Comparison of ENCODE assay signal across 8 mouse cellular contexts in the genomic region with DNA sequence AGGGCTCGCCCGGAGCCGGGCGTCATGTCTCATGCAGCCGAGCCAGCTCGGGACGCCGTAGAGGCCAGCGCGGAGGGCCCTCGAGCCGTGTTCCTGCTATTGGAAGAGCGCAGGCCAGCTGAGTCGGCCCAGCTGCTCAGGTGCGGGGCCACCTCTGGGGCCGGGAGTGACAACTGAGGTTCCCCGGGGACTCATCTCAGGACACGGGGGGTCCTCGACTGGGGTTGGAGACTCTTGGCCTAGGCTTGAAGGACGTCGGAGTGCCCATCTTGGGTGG. TPM values are rescaled to one million over a fixed set of nuclear protein-coding genes. Genes with fewer than 3 reads are reported as not detected.
DNase-seq lines count a peak whose midpoint lies in the region; ATAC-seq lines count a peak whose summit lies in the region.

No protein-coding gene starts in this region.

- no peak for DNase-seq in cerebellum, adult 9-10 months
- DNase-seq in adrenal gland, postnatal 14 days = no peak
- DNase-seq in ovary, postnatal 36 days (ENCODE audit: low spot score) = no peak

- peak overlapping the region; percentile 71 for H3K4me2 ChIP-seq in limb, embryonic 12.5 days
- peak overlapping the region; percentile 57 for H3K4me2 ChIP-seq in stomach, embryonic 14.5 days (replicated peaks; ENCODE audit: low read depth, low read length)

- peak overlapping the region; percentile 67 for H3K9ac ChIP-seq in limb, embryonic 12.5 days (replicated peaks)
- peak overlapping the region; percentile 63 for H3K9ac ChIP-seq in stomach, embryonic 14.5 days (replicated peaks; ENCODE audit: low read depth, low read length)

- no peaks in the 10 kb centered on the region for H3K9me3 ChIP-seq in megakaryocyte, embryonic 14.5 days
- H3K9me3 ChIP-seq in limb, embryonic 12.5 days = no peaks in the 10 kb centered on the region
- H3K9me3 ChIP-seq in stomach, embryonic 14.5 days (ENCODE audit: control insufficient read depth, low read depth, low read length) = no peaks in the 10 kb centered on the region

- H3K4me1 ChIP-seq in megakaryocyte, embryonic 14.5 days = peaks cover 34% of the 10 kb centered on the region
- H3K4me1 ChIP-seq in limb, embryonic 12.5 days (replicated peaks) = peaks cover 24% of the 10 kb centered on the region
- H3K4me1 ChIP-seq in stomach, embryonic 14.5 days (ENCODE audit: control insufficient read depth, insufficient read depth, low read length) = no peaks in the 10 kb centered on the region

- H3K27ac ChIP-seq in limb, embryonic 12.5 days = 0 out of 2 replicates have a peak overlapping the region, but pooled peaks have one; percentile 29
- peak overlapping the region; percentile 39; the same call in 1 of the 2 replicates for H3K27ac ChIP-seq in stomach, embryonic 14.5 days (ENCODE audit: low read length)

- peak overlapping the region; percentile 96 for H3K4me3 ChIP-seq in megakaryocyte, embryonic 14.5 days (replicated peaks)
- peak overlapping the region; percentile 64 for H3K4me3 ChIP-seq in limb, embryonic 12.5 days (replicated peaks)
- peak overlapping the region; percentile 57 for H3K4me3 ChIP-seq in stomach, embryonic 14.5 days (ENCODE audit: low read depth, low read length)

- H3K27me3 ChIP-seq in megakaryocyte, embryonic 14.5 days (replicated peaks) = no peaks in the 10 kb centered on the region
- H3K27me3 ChIP-seq in limb, embryonic 12.5 days = no peaks in the 10 kb centered on the region
- no peaks in the 10 kb centered on the region for H3K27me3 ChIP-seq in stomach, embryonic 14.5 days (ENCODE audit: control insufficient read depth, insufficient read depth, low read length)

- peak; percentile 22 for ATAC-seq in cerebellum, adult (ENCODE audit: insufficient number of reproducible peaks, low FRiP score, low TSS enrichment)
- ATAC-seq in megakaryocyte, adult 5-6 weeks (ENCODE audit: poor library complexity, severe bottlenecking) = no peak
- 0 out of 2 replicates have a peak, but pooled peaks have one; percentile 6 for ATAC-seq in limb, embryonic 12.5 days (ENCODE audit: insufficient number of reproducible peaks, insufficient read depth, low FRiP score, low TSS enrichment, low read depth)
- ATAC-seq in stomach, embryonic 14.5 days (ENCODE audit: insufficient number of reproducible peaks, insufficient read depth, low FRiP score, low read depth) = 0 out of 2 replicates have a peak, but pooled peaks have one; percentile 1

- H3K36me3 ChIP-seq in megakaryocyte, embryonic 14.5 days (replicated peaks; ENCODE audit: low read length) = peaks cover 27% of the 10 kb centered on the region
- H3K36me3 ChIP-seq in limb, embryonic 12.5 days = peaks cover 18% of the 10 kb centered on the region
- peaks cover 4% of the 10 kb centered on the region; the same call in 1 of the 2 replicates for H3K36me3 ChIP-seq in stomach, embryonic 14.5 days (ENCODE audit: control insufficient read depth, insufficient read depth, low read length)

- 18% methylated on average over 21 of the region's 21 CpGs for WGBS in limb, embryonic 12.5 days
- WGBS in stomach, embryonic 14.5 days = 19% methylated on average over 21 of the region's 21 CpGs

RNA-seq across cellular contexts. Expression of gene Tfe3, which starts 0.5 kb away (rescaled TPM):
- polyA plus RNA-seq in megakaryocyte, embryonic 14.5 days (2012; ENCODE audit: insufficient read depth, low replicate concordance) = 17.5 and 17.8 TPM in 2 replicates
- 45.9 and 54.6 TPM in 2 replicates for total RNA-seq in megakaryocyte, adult 5-6 weeks (2015)
- 22.3 and 39.4 TPM in 2 replicates for total RNA-seq in megakaryocyte, adult 5-6 weeks (2017)
- 27.7 and 30.4 TPM in 2 replicates for polyA plus RNA-seq in limb, embryonic 12.5 days (2016; fragmentation: Nextera tagmentation; extraction: Ambion mirVana)
- 20.9 and 22.3 TPM in 2 replicates for polyA plus RNA-seq in stomach, embryonic 14.5 days (2014; fragmentation: Nextera tagmentation; extraction: Ambion mirVana)
- 41.0 and 45.4 TPM in 2 replicates for total RNA-seq in adrenal gland, postnatal 14 days (2021)

RNA-seq across cellular contexts. Expression of gene Ccdc120, which starts 12.2 kb away (rescaled TPM):
- 8.5 and 31.6 TPM in 2 replicates for polyA plus RNA-seq in megakaryocyte, embryonic 14.5 days (2012; ENCODE audit: insufficient read depth, low replicate concordance)
- total RNA-seq in megakaryocyte, adult 5-6 weeks (2015) = not detected in 2 replicates
- total RNA-seq in megakaryocyte, adult 5-6 weeks (2017) = not detected in 2 replicates
- 22.5 and 24.8 TPM in 2 replicates for polyA plus RNA-seq in limb, embryonic 12.5 days (2016; fragmentation: Nextera tagmentation; extraction: Ambion mirVana)
- 18.5 and 24.6 TPM in 2 replicates for polyA plus RNA-seq in stomach, embryonic 14.5 days (2014; fragmentation: Nextera tagmentation; extraction: Ambion mirVana)
- 4.2 TPM in 2 replicates for total RNA-seq in adrenal gland, postnatal 14 days (2021)

RNA-seq across cellular contexts. Expression of gene Gripap1, which starts 26.7 kb away (rescaled TPM):
- 7.5 and 16.3 TPM in 2 replicates for polyA plus RNA-seq in megakaryocyte, embryonic 14.5 days (2012; ENCODE audit: insufficient read depth, low replicate concordance)
- total RNA-seq in megakaryocyte, adult 5-6 weeks (2015) = 39.5 and 55.4 TPM in 2 replicates
- 70.5 and 81.9 TPM in 2 replicates for total RNA-seq in megakaryocyte, adult 5-6 weeks (2017)
- polyA plus RNA-seq in limb, embryonic 12.5 days (2016; fragmentation: Nextera tagmentation; extraction: Ambion mirVana) = 43.5 and 44.7 TPM in 2 replicates
- polyA plus RNA-seq in stomach, embryonic 14.5 days (2014; fragmentation: Nextera tagmentation; extraction: Ambion mirVana) = 35.7 and 41.8 TPM in 2 replicates
- total RNA-seq in adrenal gland, postnatal 14 days (2021) = 49.0 and 56.4 TPM in 2 replicates

RNA-seq across cellular contexts. Expression of gene Praf2, which starts 34.6 kb away (rescaled TPM):
- polyA plus RNA-seq in megakaryocyte, embryonic 14.5 days (2012; ENCODE audit: insufficient read depth, low replicate concordance) = 28.2 and 91.3 TPM in 2 replicates
- 7.8 and 20.6 TPM in 2 replicates for total RNA-seq in megakaryocyte, adult 5-6 weeks (2015)
- total RNA-seq in megakaryocyte, adult 5-6 weeks (2017) = 5.4 and 5.8 TPM in 2 replicates
- polyA plus RNA-seq in limb, embryonic 12.5 days (2016; fragmentation: Nextera tagmentation; extraction: Ambion mirVana) = 66.5 and 70.9 TPM in 2 replicates
- 91.5 and 95.7 TPM in 2 replicates for polyA plus RNA-seq in stomach, embryonic 14.5 days (2014; fragmentation: Nextera tagmentation; extraction: Ambion mirVana)
- total RNA-seq in adrenal gland, postnatal 14 days (2021) = 11.1 and 11.8 TPM in 2 replicates

RNA-seq across cellular contexts. Expression of gene Gm45208, which starts 40.8 kb away (rescaled TPM):
- polyA plus RNA-seq in megakaryocyte, embryonic 14.5 days (2012; ENCODE audit: insufficient read depth, low replicate concordance) = 12.9 TPM in 1 of 2 replicates, not detected in the other
- not detected in 2 replicates for total RNA-seq in megakaryocyte, adult 5-6 weeks (2015)
- total RNA-seq in megakaryocyte, adult 5-6 weeks (2017) = not detected in 2 replicates
- polyA plus RNA-seq in limb, embryonic 12.5 days (2016; fragmentation: Nextera tagmentation; extraction: Ambion mirVana) = 0.96 TPM in 1 of 2 replicates, not detected in the other
- 0.54 TPM in 1 of 2 replicates, not detected in the other for polyA plus RNA-seq in stomach, embryonic 14.5 days (2014; fragmentation: Nextera tagmentation; extraction: Ambion mirVana)
- 0.52 TPM in 1 of 2 replicates, not detected in the other for total RNA-seq in adrenal gland, postnatal 14 days (2021)
